Mouse (Mus musculus): ENCODE measurements around the gene Pla2g2f.

DNA sequence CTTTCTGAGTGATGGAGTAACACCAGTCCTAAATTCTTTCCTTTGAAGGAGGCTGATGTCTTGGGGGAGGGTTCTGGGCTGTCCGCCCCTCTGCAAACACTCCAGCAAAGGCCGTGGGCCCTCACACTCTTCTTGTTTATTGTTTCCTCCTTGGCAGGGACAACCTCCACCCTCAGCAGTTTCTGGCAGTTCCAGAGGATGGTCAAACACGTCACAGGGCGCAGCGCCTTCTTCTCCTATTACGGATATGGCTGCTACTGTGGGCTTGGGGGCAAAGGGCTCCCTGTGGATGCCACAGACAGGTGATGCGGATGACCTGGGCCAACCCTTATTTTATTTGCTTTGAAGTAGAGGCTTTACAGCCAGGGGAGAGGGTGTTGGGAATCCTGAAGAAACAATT lies 23.3 kb downstream of the Pla2g2f start:
- no peak for TF ChIP-seq CTCF (IDR thresholded peaks at IDR 0.05; ENCODE audit: extremely low read depth, insufficient read length, insufficient replicate concordance, low read depth, low read length)
- no peak for TF ChIP-seq POLR2A (IDR thresholded peaks at IDR 0.05; ENCODE audit: low read depth, low read length)
